Mouse (Mus musculus) lung, embryonic 15.5 days (tissue): Measurements from ENCODE around the gene Pik3c2b. TPM values are rescaled to one million over a fixed set of nuclear protein-coding genes. Genes with fewer than 3 reads are reported as not detected.

ENCODE experiments used
- ATAC-seq: fragments of 200-750 bp; cut with Nextera tagmentation; 2 replicates; pipeline ENCODE4 v1.8.0; 2017; ENCODE audit warnings: moderate number of reproducible peaks, borderline replicate concordance; ENCODE audit not compliant: low FRiP score, low TSS enrichment; ENCODE audit errors: extremely low read depth
- H3K27ac ChIP-seq: fragments of 300-500 bp; sonication (generic); 2 replicates; pipeline ENCODE4 v1.5.1; 2015; ENCODE audit warnings: moderate library complexity, mild to moderate bottlenecking, inconsistent platforms
- H3K27me3 ChIP-seq: fragments of 300-500 bp; sonication (generic); 2 replicates; pipeline ENCODE4 v1.6.1; 2015; ENCODE audit warnings: inconsistent platforms
- H3K36me3 ChIP-seq: fragments of 300-500 bp; sonication (generic); 2 replicates; pipeline ENCODE4 v1.6.1; 2015; ENCODE audit warnings: inconsistent platforms
- H3K4me1 ChIP-seq: fragments of 300-500 bp; sonication (generic); 2 replicates; pipeline ENCODE4 v1.6.1; 2015; ENCODE audit warnings: inconsistent platforms
- H3K4me2 ChIP-seq: fragments of 300-500 bp; sonication (generic); 2 replicates; pipeline ENCODE4 v1.6.1; 2015; ENCODE audit warnings: inconsistent platforms, mild to moderate bottlenecking, moderate library complexity
- H3K4me3 ChIP-seq: fragments of 300-500 bp; sonication (generic); 2 replicates; pipeline ENCODE4 v1.5.1; 2015; ENCODE audit warnings: mild to moderate bottlenecking, inconsistent platforms
- H3K9ac ChIP-seq: fragments of 300-500 bp; sonication (generic); 2 replicates; pipeline ENCODE4 v1.6.1; 2015; ENCODE audit warnings: inconsistent platforms
- H3K9me3 ChIP-seq: fragments of 300-500 bp; sonication (generic); 2 replicates; pipeline ENCODE4 v1.6.1; 2016; ENCODE audit warnings: inconsistent platforms
- WGBS: fragments of 180-500 bp; shearing (Covaris S2); methylation state at CpG from one replicate; pipeline ENCODE4 v1.1.7; 2015; 5-methylcytosine and 5-hydroxymethylcytosine counted together
- polyA plus RNA-seq: library from polyadenylated mRNA; unstranded; fragments of >200 nt; fragmentation: Nextera tagmentation; extraction: Ambion mirVana; gene quantifications from 2 replicates; pipeline ENCODE4 v1.2.1, GENCODE M21; 2015

Pik3c2b gene
- polyA plus RNA-seq, 1 experiment from 2014 or later = 6.0 TPM

- 73% methylated on average over 3 of the region's 3 CpGs for WGBS
- Histone ChIP-seq H3K27ac (no peak overlapping the region), H3K4me2 (no peak overlapping the region), H3K36me3 (no peaks in the 10 kb centered on the region), H3K27me3 (no peaks in the 10 kb centered on the region), H3K4me3 (no peak overlapping the region), H3K9ac (no peak overlapping the region), H3K4me1 (peaks cover 12% of the 10 kb centered on the region), H3K9me3 (no peaks in the 10 kb centered on the region)
- no peak for ATAC-seq
These were observed 73.4 kb downstream of the Pik3c2b start for GRCm38 (mm10) chr1:133118844-133119243.

GRCm38 (mm10) chr1:133119931-133120712, 74.7 kb downstream of the Pik3c2b start:
- Histone ChIP-seq H3K4me2 (no peak overlapping the region), H3K4me1 (peaks cover 12% of the 10 kb centered on the region), H3K27ac (peak overlapping the region; percentile 18; the same call in 1 of the 2 replicates), H3K4me3 (no peak overlapping the region), H3K9me3 (no peaks in the 10 kb centered on the region), H3K9ac (no peak overlapping the region), H3K27me3 (no peaks in the 10 kb centered on the region), H3K36me3 (no peaks in the 10 kb centered on the region)
- 23% methylated on average over 7 of the region's 7 CpGs for WGBS
- peak; percentile 58; the same call in 1 of the 2 replicates for ATAC-seq

GRCm38 (mm10) chr1:133121246-133121645, 75.8 kb downstream of the Pik3c2b start:
- Histone ChIP-seq H3K9ac (no peak overlapping the region), H3K9me3 (no peaks in the 10 kb centered on the region), H3K4me1 (peaks cover 12% of the 10 kb centered on the region), H3K36me3 (no peaks in the 10 kb centered on the region), H3K4me3 (no peak overlapping the region), H3K27ac (no peak overlapping the region), H3K27me3 (no peaks in the 10 kb centered on the region), H3K4me2 (no peak overlapping the region)
- ATAC-seq = no peak
- WGBS = 46% methylated on average over 6 of the region's 6 CpGs

DNA sequence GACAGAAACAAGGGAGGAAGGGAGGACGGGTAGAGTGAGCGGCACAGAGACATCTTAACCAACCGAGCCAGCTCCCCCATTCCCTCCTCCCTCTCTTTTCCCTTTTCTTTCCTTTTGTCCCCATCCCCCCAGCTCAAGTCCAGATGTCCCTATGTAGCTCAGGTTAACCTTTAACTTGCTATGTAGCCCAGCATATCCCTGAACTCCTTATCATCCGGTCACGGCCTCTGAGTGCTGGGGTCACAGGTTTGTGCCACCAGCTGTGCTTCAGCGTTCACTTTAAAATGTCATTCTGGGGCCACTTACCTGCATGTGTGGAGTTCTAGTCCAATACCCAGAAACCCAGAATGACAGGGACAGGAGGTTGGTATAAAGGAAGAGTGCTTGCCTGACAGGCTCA, 78.7 kb downstream of the Pik3c2b start:
- no peaks in the 10 kb centered on the region for H3K36me3 ChIP-seq
- H3K27ac ChIP-seq = no peak overlapping the region
- H3K9me3 ChIP-seq = no peaks in the 10 kb centered on the region
- no peak overlapping the region for H3K4me2 ChIP-seq
- no peak for ATAC-seq
- peaks cover 12% of the 10 kb centered on the region for H3K4me1 ChIP-seq
- 63% methylated on average over 6 of the region's 6 CpGs for WGBS
- no peaks in the 10 kb centered on the region for H3K27me3 ChIP-seq
- no peak overlapping the region for H3K4me3 ChIP-seq
- no peak overlapping the region for H3K9ac ChIP-seq

GRCm38 (mm10) chr1:133125640-133126364, 80.3 kb downstream of the Pik3c2b start:
- Histone ChIP-seq H3K27ac (no peak overlapping the region), H3K36me3 (no peaks in the 10 kb centered on the region), H3K4me3 (no peak overlapping the region), H3K9ac (no peak overlapping the region), H3K27me3 (no peaks in the 10 kb centered on the region), H3K9me3 (no peaks in the 10 kb centered on the region), H3K4me2 (no peak overlapping the region), H3K4me1 (peaks cover 4% of the 10 kb centered on the region; the same call in 1 of the 2 replicates)
- ATAC-seq = no peak
- WGBS = 86% methylated on average over 9 of the region's 9 CpGs

DNA sequence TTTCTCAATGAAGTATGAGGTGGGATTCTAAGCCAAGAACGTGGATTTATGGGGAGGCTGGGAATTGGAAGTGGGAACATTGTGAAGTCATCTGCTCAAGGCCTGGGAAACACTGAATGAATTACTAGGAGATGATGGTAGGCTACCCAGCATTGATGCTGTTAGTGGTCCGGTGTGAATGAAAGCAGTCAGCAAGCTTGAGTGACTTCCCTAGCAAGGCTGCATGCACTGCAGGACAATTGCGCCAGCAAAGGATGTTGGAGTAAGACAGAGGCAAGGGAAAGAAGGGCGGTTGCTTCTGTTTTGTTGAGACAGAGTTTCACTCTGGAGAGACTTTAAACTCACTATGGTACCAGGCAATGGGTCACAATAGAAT, 80.9 kb downstream of the Pik3c2b start:
- Histone ChIP-seq H3K9me3 (no peaks in the 10 kb centered on the region), H3K27ac (no peak overlapping the region), H3K4me2 (no peak overlapping the region), H3K4me1 (peaks cover 4% of the 10 kb centered on the region; the same call in 1 of the 2 replicates), H3K9ac (no peak overlapping the region), H3K36me3 (no peaks in the 10 kb centered on the region), H3K4me3 (no peak overlapping the region), H3K27me3 (no peaks in the 10 kb centered on the region)
- no peak for ATAC-seq
- WGBS = 59% methylated on average over 4 of the region's 4 CpGs

GRCm38 (mm10) chr1:133127328-133127727, 81.9 kb downstream of the Pik3c2b start:
- no peak overlapping the region for H3K4me2 ChIP-seq
- no peak overlapping the region for H3K4me3 ChIP-seq
- ATAC-seq = no peak
- peaks cover 4% of the 10 kb centered on the region; the same call in 1 of the 2 replicates for H3K4me1 ChIP-seq
- no peak overlapping the region for H3K27ac ChIP-seq
- H3K9ac ChIP-seq = no peak overlapping the region
- 52% methylated on average over 9 of the region's 9 CpGs for WGBS
- H3K36me3 ChIP-seq = no peaks in the 10 kb centered on the region
- no peaks in the 10 kb centered on the region for H3K9me3 ChIP-seq
- no peaks in the 10 kb centered on the region for H3K27me3 ChIP-seq

- H3K27ac ChIP-seq = peak overlapping the region; percentile 98; the same call in 1 of the 2 replicates
- H3K4me3 ChIP-seq = no peak overlapping the region
- ATAC-seq = no peak
- peaks cover 6% of the 10 kb centered on the region for H3K4me1 ChIP-seq
- 41% methylated on average over 16 of the region's 16 CpGs for WGBS
- no peaks in the 10 kb centered on the region for H3K9me3 ChIP-seq
- no peaks in the 10 kb centered on the region for H3K27me3 ChIP-seq
- no peak overlapping the region for H3K9ac ChIP-seq
- peak overlapping the region; percentile 89; the same call in 1 of the 2 replicates for H3K4me2 ChIP-seq
- no peaks in the 10 kb centered on the region for H3K36me3 ChIP-seq
These were observed 84.2 kb downstream of the Pik3c2b start for GRCm38 (mm10) chr1:133129471-133130221.

- peak; percentile 99 for ATAC-seq
- under 1% methylated on average over 72 of the region's 72 CpGs for WGBS
These were observed 85.4 kb downstream of the Pik3c2b start, which contains the start of gene Ppp1r15b for GRCm38 (mm10) chr1:133130638-133131560. Ppp1r15b (plus strand) TSS chr1:133131143.

DNA sequence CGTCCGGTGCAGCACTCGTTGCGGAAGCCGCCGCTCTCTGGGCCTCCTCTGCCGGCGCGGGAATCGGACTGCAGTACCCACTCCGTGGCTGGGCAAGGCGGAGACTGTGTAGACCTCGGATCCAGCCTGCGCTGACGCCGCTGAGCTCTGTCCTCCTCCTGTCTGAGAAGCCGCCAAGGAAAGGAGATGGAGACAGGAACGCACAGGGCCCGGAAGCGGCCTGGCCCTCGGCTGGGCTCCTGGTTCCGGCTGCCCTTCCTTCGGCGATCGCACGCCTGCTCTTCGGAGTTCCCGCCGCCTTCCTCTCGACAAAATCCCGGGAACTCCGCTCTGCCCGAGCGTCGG, 86.1 kb downstream of the Pik3c2b start:
- H3K36me3 ChIP-seq = peaks cover 5% of the 10 kb centered on the region; the same call in 1 of the 2 replicates
- H3K27me3 ChIP-seq = no peaks in the 10 kb centered on the region
- no peak; the same call in 1 of the 2 replicates for ATAC-seq
- peak overlapping the region; percentile 98 for H3K27ac ChIP-seq
- under 1% methylated on average over 35 of the region's 35 CpGs for WGBS
- peak overlapping the region; percentile 77 for H3K4me3 ChIP-seq
- no peaks in the 10 kb centered on the region for H3K9me3 ChIP-seq
- peaks cover 19% of the 10 kb centered on the region for H3K4me1 ChIP-seq
- peak overlapping the region; percentile 94 for H3K9ac ChIP-seq
- peak overlapping the region; percentile 89 for H3K4me2 ChIP-seq

More at GRCm38 (mm10) chr1:133130638-133131560, 85.4 kb downstream of the Pik3c2b start, which contains the start of gene Ppp1r15b:
- no peaks in the 10 kb centered on the region for H3K27me3 ChIP-seq
- H3K4me2 ChIP-seq = peak within 1 kb of the TSS; percentile 89
- peak within 1 kb of the TSS; percentile 77 for H3K4me3 ChIP-seq
- H3K9ac ChIP-seq = peak within 1 kb of the TSS; percentile 94
- H3K9me3 ChIP-seq = no peaks in the 10 kb centered on the region
- H3K27ac ChIP-seq = peak within 1 kb of the TSS; percentile 98
- H3K4me1 ChIP-seq = peaks cover 15% of the 10 kb centered on the region
- no peaks in the 10 kb centered on the region for H3K36me3 ChIP-seq

DNA sequence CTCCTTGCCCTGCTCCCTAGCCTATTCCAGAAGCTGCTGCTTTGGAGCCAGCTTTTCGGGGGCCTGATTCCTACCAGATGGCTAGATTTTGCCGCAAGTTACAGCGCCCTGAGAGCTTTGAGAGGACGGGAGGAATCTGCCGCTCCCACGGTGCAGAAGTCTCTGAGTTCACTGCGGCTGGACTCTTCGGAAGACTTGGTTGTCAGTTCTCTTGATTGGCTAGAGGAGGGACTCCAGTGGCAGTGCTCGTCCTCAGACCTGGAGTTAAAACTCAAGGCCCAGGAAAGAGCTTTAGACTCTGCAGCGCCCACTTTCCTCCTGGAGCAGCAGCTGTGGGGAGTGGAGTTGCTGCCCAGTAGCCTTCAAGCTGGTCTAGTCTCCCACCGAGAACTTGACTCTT, 86.5 kb downstream of the Pik3c2b start:
- peaks cover 9% of the 10 kb centered on the region for H3K36me3 ChIP-seq
- WGBS = under 1% methylated on average over 11 of the region's 11 CpGs
- peak overlapping the region; percentile 89 for H3K4me2 ChIP-seq
- ATAC-seq = no peak
- peak overlapping the region; percentile 98 for H3K27ac ChIP-seq
- no peaks in the 10 kb centered on the region for H3K27me3 ChIP-seq
- peak overlapping the region; percentile 94 for H3K9ac ChIP-seq
- H3K9me3 ChIP-seq = no peaks in the 10 kb centered on the region
- peaks cover 19% of the 10 kb centered on the region for H3K4me1 ChIP-seq
- peak overlapping the region; percentile 77 for H3K4me3 ChIP-seq
